Comparison of ENCODE assay signal across 21 mouse cellular contexts in the genomic region with DNA sequence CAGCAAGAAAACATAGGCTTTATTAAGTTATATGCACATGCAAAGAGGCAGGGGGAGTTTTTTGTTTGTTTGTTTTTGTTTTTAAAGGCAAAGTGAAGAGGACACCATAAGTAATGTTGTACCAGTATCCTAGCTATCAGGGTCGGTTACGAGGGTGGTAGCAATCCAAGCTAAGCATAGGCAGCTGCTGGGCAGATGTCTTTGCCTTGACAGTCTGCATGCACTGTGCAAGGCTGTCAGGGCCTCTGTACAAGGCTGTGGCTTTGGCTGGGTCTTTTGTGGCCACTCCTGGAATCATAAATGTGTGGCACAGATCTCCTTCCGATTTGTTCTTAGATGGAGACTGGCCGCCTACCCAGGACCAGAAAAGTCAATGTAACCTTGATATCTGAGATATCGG.
DNase-seq lines count a peak whose midpoint lies in the region; ATAC-seq and TF ChIP-seq lines count a peak whose summit lies in the region.
"Had no signal": no experiment of that assay in that cellular context is flagged by ENCODE, and none has a peak within 500 bp of the region (broad histone marks: within the 10 kb centered on the region; RNA-seq: fewer than 3 reads in every experiment).

No protein-coding gene starts in this region.

- no peaks in the 10 kb centered on the region for H3K9me3 ChIP-seq in heart, embryonic 10.5 days
- H3K9me3 ChIP-seq in heart, embryonic 13.5 days: no peaks in the 10 kb centered on the region
- no peaks in the 10 kb centered on the region for H3K9me3 ChIP-seq in forebrain, embryonic 10.5 days
- H3K9me3 ChIP-seq: G1E had no signal

- TF ChIP-seq POLR2A in myocyte (IDR thresholded peaks at IDR 0.05; ENCODE audit: insufficient read length, low read depth): no peak

- H3K27me3 ChIP-seq in heart, embryonic 10.5 days (ENCODE audit: insufficient read depth, poor library complexity, severe bottlenecking): no peaks in the 10 kb centered on the region
- H3K27me3 ChIP-seq in heart, embryonic 13.5 days (replicated peaks): 0 out of 2 replicates have a peak, but pooled peaks cover 6% of the 10 kb centered on the region
- peaks cover 10% of the 10 kb centered on the region for H3K27me3 ChIP-seq in myocyte (ENCODE audit: control insufficient read depth, insufficient read depth, insufficient read length)
- H3K27me3 ChIP-seq in forebrain, embryonic 10.5 days (ENCODE audit: poor library complexity, severe bottlenecking): no peaks in the 10 kb centered on the region
- H3K27me3 ChIP-seq: CH12.LX, Patski had no signal

- no peak overlapping the region for H3K4me2 ChIP-seq in heart, embryonic 13.5 days
- no peak overlapping the region for H3K4me2 ChIP-seq in myocyte (ENCODE audit: low read depth)

- ATAC-seq in heart, embryonic 13.5 days (ENCODE audit: extremely low read depth, insufficient number of reproducible peaks, low FRiP score, low TSS enrichment): no peak
- ATAC-seq: activated CD4-positive, CD25-positive, alpha-beta regulatory T cell, adult 4 months; CD4-positive, CD25-positive, alpha-beta regulatory T cell, adult 4 months; Patski had no signal

- no peaks in the 10 kb centered on the region for H3K79me2 ChIP-seq in myocyte (ENCODE audit: control insufficient read depth, insufficient read depth)

- peak overlapping the region; percentile 24; the same call in 1 of the 2 replicates for H3K9ac ChIP-seq in heart, embryonic 13.5 days

- no peak overlapping the region for H3K4me3 ChIP-seq in heart, embryonic 10.5 days
- H3K4me3 ChIP-seq in heart, embryonic 13.5 days: no peak overlapping the region
- no peak overlapping the region for H3K4me3 ChIP-seq in myocyte
- no peak overlapping the region for H3K4me3 ChIP-seq in forebrain, embryonic 10.5 days

- H3K4me1 ChIP-seq in heart, embryonic 10.5 days: peaks cover 12% of the 10 kb centered on the region
- H3K4me1 ChIP-seq in heart, embryonic 13.5 days: peaks cover 27% of the 10 kb centered on the region
- H3K4me1 ChIP-seq in forebrain, embryonic 10.5 days: no peaks in the 10 kb centered on the region

- no peak overlapping the region for H3ac ChIP-seq in myocyte (ENCODE audit: control insufficient read depth, insufficient read length)

- H3K36me3 ChIP-seq in heart, embryonic 10.5 days: no peaks in the 10 kb centered on the region
- no peaks in the 10 kb centered on the region for H3K36me3 ChIP-seq in heart, embryonic 13.5 days
- no peaks in the 10 kb centered on the region for H3K36me3 ChIP-seq in myocyte (ENCODE audit: control insufficient read depth, insufficient read depth)
- no peaks in the 10 kb centered on the region for H3K36me3 ChIP-seq in forebrain, embryonic 10.5 days (replicated peaks)
- H3K36me3 ChIP-seq: G1E had no signal

- 75% methylated on average over 5 of the region's 5 CpGs for WGBS in heart, embryonic 10.5 days
- 68% methylated on average over 5 of the region's 5 CpGs for WGBS in heart, embryonic 13.5 days
- 93% methylated on average over 5 of the region's 5 CpGs for WGBS in forebrain, embryonic 10.5 days

- DNase-seq in heart, embryonic 10.5 days (ENCODE audit: low spot score): no peak
- no peak for DNase-seq in heart, adult 18-20 months
- no peak for DNase-seq in heart, postnatal 4 days
- no peak for DNase-seq in forebrain, embryonic 10.5 days (ENCODE audit: extremely low spot score, low spot score)
- DNase-seq: adrenal gland, adult 2 months; adrenal gland, adult 8-10 months; adrenal gland, postnatal 10 days; adrenal gland, postnatal 14 days; adrenal gland, postnatal 25 days; adrenal gland, postnatal 36 days; B cell, adult 2 months; cerebellum, adult 11 months; cerebellum, adult 11-12 months; cerebellum, adult 18-20 months had no signal

- 0 out of 2 replicates have a peak overlapping the region, but pooled peaks have one; percentile 39 for H3K27ac ChIP-seq in heart, embryonic 10.5 days
- H3K27ac ChIP-seq in heart, embryonic 13.5 days (replicated peaks): no peak overlapping the region
- H3K27ac ChIP-seq in forebrain, embryonic 10.5 days: no peak overlapping the region

TF ChIP-seq in myocyte, 11 proteins besides CTCF, POLR2A, EP300 and RAD21:
- TF ChIP-seq USF1 (IDR thresholded peaks at IDR 0.05; ENCODE audit: low read depth) (no peak), REST (IDR thresholded peaks at IDR 0.05; ENCODE audit: insufficient read depth, insufficient read length) (no peak), SRF (IDR thresholded peaks at IDR 0.05; ENCODE audit: control insufficient read depth, insufficient read length, low read depth) (no peak), POLR2AphosphoS2 (IDR thresholded peaks at IDR 0.05; ENCODE audit: insufficient read length, low read depth) (no peak), E2F4 (IDR thresholded peaks at IDR 0.05; ENCODE audit: insufficient read depth) (no peak), MYOD1 (IDR thresholded peaks at IDR 0.05; ENCODE audit: control insufficient read depth in 1 of 3, insufficient read length in 2 of 3, low read depth in 2 of 3) (peak in 2 of 3 experiments; percentile 59 to 87), TCF3 (IDR thresholded peaks at IDR 0.05; ENCODE audit: insufficient read length, low read depth) (no peak), MYOG (IDR thresholded peaks at IDR 0.05; ENCODE audit: control insufficient read depth in 1 of 3, insufficient read depth in 1 of 3, insufficient read length in 2 of 3, low read depth in 2 of 3) (peak in 1 of 3 experiments; percentile 38)
